16 mouse cellular contexts compared by ENCODE assay signal in the genomic region with DNA sequence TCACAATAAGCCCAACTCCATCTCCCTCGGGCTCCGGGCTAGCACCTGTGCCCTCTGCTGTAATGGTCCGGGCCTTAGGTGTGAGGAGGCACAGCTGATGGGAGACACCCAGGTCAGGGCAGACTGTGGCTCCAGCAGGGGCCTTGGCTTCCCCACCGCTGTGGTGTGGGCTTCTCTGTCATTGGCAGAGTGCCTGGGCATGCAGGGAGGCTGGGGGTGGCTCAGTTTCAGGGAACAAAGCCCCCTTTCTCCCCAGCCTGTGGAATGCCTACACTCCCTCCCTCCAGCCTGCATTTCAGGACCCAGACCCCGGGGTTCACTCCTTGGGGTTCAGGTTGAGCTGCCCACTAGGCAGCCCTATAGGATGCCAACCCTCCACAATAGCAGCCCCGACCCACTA. TPM values are rescaled to one million over a fixed set of nuclear protein-coding genes. Genes with fewer than 3 reads are reported as not detected.
DNase-seq lines count a peak whose midpoint lies in the region; ATAC-seq and TF ChIP-seq lines count a peak whose summit lies in the region.
"Had no signal": no experiment of that assay in that cellular context is flagged by ENCODE, and none has a peak within 500 bp of the region (broad histone marks: within the 10 kb centered on the region; RNA-seq: fewer than 3 reads in every experiment).

No protein-coding gene starts in this region.

- H3K36me3 ChIP-seq in lung, embryonic 16.5 days (ENCODE audit: control insufficient read depth, insufficient read depth, low read length), result no peaks in the 10 kb centered on the region
- H3K36me3 ChIP-seq in forebrain, postnatal 0 days (ENCODE audit: insufficient read depth), result no peaks in the 10 kb centered on the region
- H3K36me3 ChIP-seq in limb, embryonic 14.5 days (ENCODE audit: control insufficient read depth, insufficient read depth, low read length), result no peaks in the 10 kb centered on the region
- no peaks in the 10 kb centered on the region for H3K36me3 ChIP-seq in neural tube, embryonic 15.5 days
- H3K36me3 ChIP-seq: heart, embryonic 15.5 days; liver, embryonic 12.5 days had no signal

- H3K27ac ChIP-seq in lung, embryonic 16.5 days (ENCODE audit: low read length), result peak overlapping the region; percentile 55; the same call in 1 of the 2 replicates
- no peak overlapping the region for H3K27ac ChIP-seq in forebrain, postnatal 0 days (ENCODE audit: low read depth, low read length)
- H3K27ac ChIP-seq in limb, embryonic 14.5 days (replicated peaks; ENCODE audit: low read depth, low read length), result peak overlapping the region; percentile 38; the same call in 1 of the 2 replicates
- peak overlapping the region; percentile 64 for H3K27ac ChIP-seq in neural tube, embryonic 15.5 days (replicated peaks)
- H3K27ac ChIP-seq: heart, embryonic 15.5 days; liver, embryonic 12.5 days had no signal

- no peak for TF ChIP-seq POLR2A in limb, embryonic 14.5 days (IDR thresholded peaks at IDR 0.05; ENCODE audit: borderline replicate concordance, extremely low read depth, insufficient read depth, insufficient read length)

- no peak overlapping the region for H3K4me3 ChIP-seq in lung, embryonic 16.5 days (ENCODE audit: low read length)
- H3K4me3 ChIP-seq in forebrain, postnatal 0 days (ENCODE audit: low read depth, low read length), result no peak overlapping the region
- no peak overlapping the region for H3K4me3 ChIP-seq in limb, embryonic 14.5 days (replicated peaks; ENCODE audit: low read length)
- no peak overlapping the region for H3K4me3 ChIP-seq in neural tube, embryonic 15.5 days (replicated peaks)
- H3K4me3 ChIP-seq: heart, embryonic 15.5 days; liver, embryonic 12.5 days had no signal

- no peak overlapping the region for H3K4me2 ChIP-seq in lung, embryonic 16.5 days (ENCODE audit: low read depth, low read length)
- H3K4me2 ChIP-seq in forebrain, postnatal 0 days (ENCODE audit: low read depth), result no peak overlapping the region
- no peak overlapping the region for H3K4me2 ChIP-seq in limb, embryonic 14.5 days (replicated peaks; ENCODE audit: low read depth, low read length, severe bottlenecking)
- H3K4me2 ChIP-seq in neural tube, embryonic 15.5 days, result no peak overlapping the region
- H3K4me2 ChIP-seq: heart, embryonic 15.5 days; liver, embryonic 12.5 days had no signal

- H3K9ac ChIP-seq in lung, embryonic 16.5 days (ENCODE audit: low read length), result no peak overlapping the region
- no peak overlapping the region for H3K9ac ChIP-seq in forebrain, postnatal 0 days
- no peak overlapping the region for H3K9ac ChIP-seq in limb, embryonic 14.5 days (ENCODE audit: low read depth, low read length, severe bottlenecking)
- no peak overlapping the region for H3K9ac ChIP-seq in neural tube, embryonic 15.5 days (replicated peaks)
- H3K9ac ChIP-seq: heart, embryonic 15.5 days; liver, embryonic 12.5 days had no signal

- no peak for DNase-seq in lung, postnatal 14 days
- no peak for DNase-seq in forebrain, postnatal 0 days
- no peak for DNase-seq in limb, embryonic 14.5 days (ENCODE audit: low spot score)
- no peak for DNase-seq in layer of hippocampus, adult 9-10 months (ENCODE audit: low spot score)
- DNase-seq in embryo, embryonic 9.5 days (ENCODE audit: extremely low spot score), result no peak
- DNase-seq: cerebellum, adult 8-10 months; kidney, adult 2 months; layer of hippocampus, adult 9-11 months had no signal

- TF ChIP-seq CTCF in forebrain, postnatal 0 days (IDR thresholded peaks at IDR 0.05; ENCODE audit: low read depth), result no peak

- peaks cover 29% of the 10 kb centered on the region for H3K4me1 ChIP-seq in lung, embryonic 16.5 days (replicated peaks; ENCODE audit: control insufficient read depth, insufficient read depth, low read length)
- no peaks in the 10 kb centered on the region for H3K4me1 ChIP-seq in forebrain, postnatal 0 days (ENCODE audit: insufficient read depth)
- peaks cover 44% of the 10 kb centered on the region for H3K4me1 ChIP-seq in limb, embryonic 14.5 days (ENCODE audit: control insufficient read depth, insufficient read depth, low read length)
- H3K4me1 ChIP-seq in neural tube, embryonic 15.5 days, result peaks cover 31% of the 10 kb centered on the region

- no peaks in the 10 kb centered on the region for H3K9me3 ChIP-seq in lung, embryonic 16.5 days (ENCODE audit: control insufficient read depth, low read length)
- H3K9me3 ChIP-seq in forebrain, postnatal 0 days (ENCODE audit: low read length), result no peaks in the 10 kb centered on the region
- H3K9me3 ChIP-seq in limb, embryonic 14.5 days (ENCODE audit: control insufficient read depth, low read length), result no peaks in the 10 kb centered on the region
- no peaks in the 10 kb centered on the region for H3K9me3 ChIP-seq in neural tube, embryonic 15.5 days (replicated peaks)
- H3K9me3 ChIP-seq: heart, embryonic 15.5 days; liver, embryonic 12.5 days had no signal

- WGBS in lung, embryonic 16.5 days, result 39% methylated on average over 6 of the region's 6 CpGs
- WGBS in forebrain, postnatal 0 days, result 31% methylated on average over 6 of the region's 6 CpGs
- WGBS in limb, embryonic 14.5 days, result 52% methylated on average over 6 of the region's 6 CpGs
- 45% methylated on average over 6 of the region's 6 CpGs for WGBS in neural tube, embryonic 15.5 days

- no peaks in the 10 kb centered on the region for H3K27me3 ChIP-seq in lung, embryonic 16.5 days (ENCODE audit: control insufficient read depth, insufficient read depth, low read depth, low read length)
- no peaks in the 10 kb centered on the region for H3K27me3 ChIP-seq in forebrain, postnatal 0 days (ENCODE audit: insufficient read depth, low read length)
- no peaks in the 10 kb centered on the region for H3K27me3 ChIP-seq in limb, embryonic 14.5 days (ENCODE audit: control insufficient read depth, insufficient read depth, low read length)
- no peaks in the 10 kb centered on the region for H3K27me3 ChIP-seq in neural tube, embryonic 15.5 days (replicated peaks)
- H3K27me3 ChIP-seq: Patski had no signal

- no peak for ATAC-seq in lung, embryonic 16.5 days (ENCODE audit: low read depth)
- peak; percentile 16; the same call in 1 of the 2 replicates for ATAC-seq in forebrain, postnatal 0 days
- no peak for ATAC-seq in limb, embryonic 14.5 days (ENCODE audit: low FRiP score, low read depth)
- ATAC-seq in neural tube, embryonic 15.5 days (ENCODE audit: low FRiP score), result no peak
- no peak for ATAC-seq in megakaryocyte-erythroid progenitor cell, adult 5-6 weeks (replicated peaks; ENCODE audit: low FRiP score, low TSS enrichment, poor library complexity, severe bottlenecking)
- ATAC-seq: CD4-positive, CD25-positive, alpha-beta regulatory T cell, adult 4 months; liver, embryonic 12.5 days; Patski had no signal

RNA-seq across cellular contexts. Expression of a gene that starts 31.8 kb away (rescaled TPM):
- 3.3 and 3.6 TPM in 2 replicates for polyA plus RNA-seq in lung, embryonic 16.5 days (2015; fragmentation: Nextera tagmentation; extraction: Ambion mirVana)
- total RNA-seq in forebrain, postnatal 0 days (2014; rRNA removed), result 48.8 and 50.4 TPM in 2 replicates
- polyA plus RNA-seq in forebrain, postnatal 0 days (2015; fragmentation: Nextera tagmentation; extraction: Ambion mirVana), result 28.9 and 37.0 TPM in 2 replicates
- 1.2 and 1.8 TPM in 2 replicates for polyA plus RNA-seq in limb, embryonic 14.5 days (2012; rRNA removed)
- polyA plus RNA-seq in limb, embryonic 14.5 days (2014; fragmentation: Nextera tagmentation; extraction: Ambion mirVana), result 1.5 and 1.6 TPM in 2 replicates
- 35.2 and 42.5 TPM in 2 replicates for polyA plus RNA-seq in neural tube, embryonic 15.5 days (2015; fragmentation: Nextera tagmentation; extraction: Ambion mirVana)
- total RNA-seq in megakaryocyte-erythroid progenitor cell, adult 5-6 weeks (2014; fragmentation: Nextera tagmentation), result not detected in 2 replicates
- total RNA-seq in megakaryocyte-erythroid progenitor cell, adult 5-6 weeks (2017), result not detected in 2 replicates
- total RNA-seq: megakaryocyte, adult 5-6 weeks had no signal
- polyA plus RNA-seq: CD4-positive, CD25-positive, alpha-beta regulatory T cell, adult 4 months had no signal

RNA-seq across cellular contexts. Expression of a gene that starts 35.2 kb away (rescaled TPM):
- 11.6 and 11.8 TPM in 2 replicates for polyA plus RNA-seq in lung, embryonic 16.5 days (2015; fragmentation: Nextera tagmentation; extraction: Ambion mirVana)
- total RNA-seq in forebrain, postnatal 0 days (2014; rRNA removed), result 1.2 and 1.4 TPM in 2 replicates
- polyA plus RNA-seq in forebrain, postnatal 0 days (2015; fragmentation: Nextera tagmentation; extraction: Ambion mirVana), result 0.33 and 0.39 TPM in 2 replicates
- 9.4 and 13.1 TPM in 2 replicates for polyA plus RNA-seq in limb, embryonic 14.5 days (2012; rRNA removed)
- 2.2 and 2.4 TPM in 2 replicates for polyA plus RNA-seq in limb, embryonic 14.5 days (2014; fragmentation: Nextera tagmentation; extraction: Ambion mirVana)
- polyA plus RNA-seq in neural tube, embryonic 15.5 days (2015; fragmentation: Nextera tagmentation; extraction: Ambion mirVana), result 0.87 and 1.9 TPM in 2 replicates
- total RNA-seq in megakaryocyte-erythroid progenitor cell, adult 5-6 weeks (2014; fragmentation: Nextera tagmentation), result 0.30 and 1.2 TPM in 2 replicates
- not detected in 2 replicates for total RNA-seq in megakaryocyte-erythroid progenitor cell, adult 5-6 weeks (2017)
